Mouse (Mus musculus): ENCODE measurements around the gene BC048507.
"Not testable (repeated sequence)": the region's sequence is repeated elsewhere in the genome, so short reads cannot be mapped to it uniquely, and the experiment has no call there.

BC048507 gene

DNA sequence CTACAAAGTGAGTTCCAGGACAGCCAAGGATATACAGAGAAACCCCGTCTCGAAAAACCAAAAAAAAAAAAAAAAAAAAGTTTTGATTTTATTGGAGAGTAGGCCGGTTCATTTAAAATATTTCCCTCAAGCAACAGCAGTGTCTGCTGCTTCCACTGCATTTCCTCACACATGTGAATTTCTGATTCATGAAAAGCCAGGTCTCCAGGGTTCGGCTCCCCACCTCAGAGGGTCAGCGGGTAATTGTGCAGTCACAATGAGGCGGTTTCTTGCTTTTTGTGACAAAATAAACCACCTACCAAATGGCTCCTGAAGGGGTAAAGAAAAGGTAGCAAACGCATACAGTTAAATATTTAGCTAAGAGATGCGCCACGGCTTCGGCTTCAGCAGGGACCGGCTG lies at the start of gene BC048507:
BC048507 (plus strand) TSS at position 301 of the 400 bp plus-strand sequence.
- in situ Hi-C loops (cut with MseI, MboI): loop anchor here (25.0 kb wide), 1 partner anchor 199 kb away; no protein-coding TSS in a partner anchor

DNA sequence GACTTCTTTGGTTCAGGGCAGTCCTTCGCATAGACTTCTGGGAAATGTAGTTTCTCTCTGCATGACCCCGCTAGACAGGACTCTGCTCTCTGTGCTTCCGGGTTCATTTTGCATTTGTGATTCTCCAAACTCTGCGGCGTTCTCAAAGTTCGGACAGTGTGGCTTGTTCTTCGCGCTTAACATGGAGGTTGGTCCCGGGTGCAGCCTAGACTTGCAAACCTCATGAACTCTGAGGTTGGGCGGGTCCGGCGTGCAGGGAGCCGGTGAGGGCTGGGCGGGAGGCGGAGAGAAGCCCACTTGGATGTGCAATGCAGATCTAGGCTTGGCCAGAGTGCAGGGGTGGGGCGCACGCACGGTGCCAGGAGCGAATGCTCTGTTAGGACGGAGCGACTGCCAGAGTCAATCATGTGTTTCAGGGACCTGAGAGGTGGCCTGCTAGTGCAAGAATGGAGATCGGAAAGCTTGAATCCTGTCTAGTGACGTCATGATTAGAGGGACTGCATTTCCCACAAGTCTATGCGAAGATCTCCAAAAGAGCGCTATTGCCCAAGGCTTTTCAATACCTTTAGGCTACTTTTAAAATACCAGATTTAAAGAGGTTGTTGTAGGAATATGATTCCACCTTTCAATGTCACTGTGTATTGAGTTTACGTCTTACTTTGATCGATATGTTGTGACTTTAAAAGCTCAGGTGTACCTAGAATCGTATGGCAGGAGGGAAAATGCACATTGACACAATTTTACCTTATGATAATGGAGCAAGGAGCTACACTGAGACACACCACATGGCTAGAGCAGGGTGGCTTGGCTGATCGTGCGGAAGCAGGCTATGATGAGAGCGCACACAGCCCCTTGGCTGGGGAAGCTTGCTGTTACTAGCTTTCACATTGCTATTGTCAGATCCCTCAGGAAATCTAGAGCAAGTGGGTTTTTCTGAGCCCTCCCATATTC lies 49.1 kb upstream of the BC048507 start, which contains the start of gene Zfp273:
Zfp273 (plus strand) TSS at position 31 of the 951 bp plus-strand sequence.
- in situ Hi-C loops (cut with MseI, MboI): no loop called here

DNA sequence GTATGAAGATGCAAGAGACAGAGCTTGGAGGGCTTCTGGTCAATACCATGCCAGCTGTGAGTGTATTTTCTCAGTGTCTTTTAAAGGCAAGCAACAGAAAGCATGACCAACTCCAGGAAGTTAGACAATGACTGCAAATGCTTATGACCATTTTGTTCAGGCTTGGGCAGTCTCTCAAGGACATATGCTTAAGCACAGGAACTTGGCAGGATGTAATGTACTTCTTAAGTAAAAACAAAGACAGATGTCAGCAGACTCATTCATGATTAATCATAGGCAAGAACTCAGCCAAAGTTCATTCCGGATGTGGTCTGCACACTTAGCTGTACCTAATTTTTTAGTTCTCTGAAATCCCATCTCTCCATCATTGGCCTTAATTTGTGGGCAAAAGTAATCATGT lies 44.5 kb upstream of the BC048507 start:
- in situ Hi-C loops (cut with MseI, MboI): no loop called here

DNA sequence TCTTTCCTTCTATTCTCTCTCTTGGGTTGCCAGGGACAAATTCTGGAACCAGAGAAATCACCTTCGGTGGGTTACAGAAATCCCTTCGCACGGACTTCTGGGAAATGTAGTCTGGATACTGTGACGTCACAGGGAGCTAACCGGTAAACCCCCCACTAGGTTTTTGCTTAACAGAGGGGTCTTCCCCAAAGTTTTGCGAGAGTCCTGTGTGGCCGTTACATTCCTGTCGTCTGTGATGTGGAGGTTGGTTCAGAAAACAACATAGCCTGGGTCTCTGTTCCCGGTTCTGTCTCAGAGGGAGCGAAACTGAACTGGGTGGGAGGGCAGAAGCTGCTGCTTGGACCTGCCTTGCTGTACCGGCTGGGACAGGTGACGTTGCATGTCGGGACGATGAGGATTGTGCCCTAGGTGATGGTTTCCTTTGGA lies 32.2 kb upstream of the BC048507 start, which contains the start of gene Gm10037:
Gm10037 (plus strand) TSS at position 196 of the 426 bp plus-strand sequence.
- in situ Hi-C loops (cut with MseI, MboI): loop anchor here in 1 of 2 experiments (25.0 kb wide), 1 partner anchor 169 kb away; no protein-coding TSS in a partner anchor

DNA sequence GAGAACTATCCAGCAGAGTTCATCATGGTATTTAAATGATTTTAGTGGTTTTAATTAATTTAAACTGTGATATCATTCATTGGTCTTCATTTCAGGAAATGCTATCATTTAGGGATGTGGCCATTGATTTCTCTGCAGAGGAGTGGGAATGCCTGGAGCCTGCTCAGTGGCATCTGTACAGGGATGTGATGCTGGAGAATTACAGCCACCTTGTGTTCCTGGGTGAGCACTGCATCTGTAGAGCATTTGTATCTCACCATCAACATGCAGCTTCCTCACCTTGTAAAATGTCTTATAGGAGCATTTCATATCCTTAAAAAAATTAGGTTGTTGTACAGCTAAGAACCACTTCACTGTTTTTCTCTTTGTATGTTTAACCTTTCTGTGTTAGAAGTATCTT lies 30.0 kb upstream of the BC048507 start:
- in situ Hi-C loops (cut with MseI, MboI): loop anchor here in 1 of 2 experiments (25.0 kb wide), 1 partner anchor 171 kb away; no protein-coding TSS in a partner anchor

DNA sequence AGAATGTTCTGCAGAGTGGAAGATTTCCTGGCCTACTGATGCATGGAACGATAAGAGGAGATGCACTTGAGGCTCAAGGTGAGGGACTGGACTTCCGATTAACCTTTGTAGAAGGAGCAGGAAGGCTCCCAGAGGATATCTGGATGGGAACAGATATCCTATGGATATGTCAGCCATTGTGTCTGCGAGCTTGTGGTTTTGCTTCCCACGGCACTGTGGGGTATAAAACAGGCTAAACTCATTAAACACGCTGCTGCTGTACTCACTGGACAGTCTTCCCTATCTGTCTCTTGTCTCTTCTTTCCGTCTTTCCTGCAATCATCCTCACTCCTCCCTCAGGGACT lies 19.4 kb upstream of the BC048507 start:
- in situ Hi-C loops (cut with MseI, MboI): loop anchor here in 1 of 2 experiments (25.0 kb wide), 1 partner anchor 181 kb away; no protein-coding TSS in a partner anchor

DNA sequence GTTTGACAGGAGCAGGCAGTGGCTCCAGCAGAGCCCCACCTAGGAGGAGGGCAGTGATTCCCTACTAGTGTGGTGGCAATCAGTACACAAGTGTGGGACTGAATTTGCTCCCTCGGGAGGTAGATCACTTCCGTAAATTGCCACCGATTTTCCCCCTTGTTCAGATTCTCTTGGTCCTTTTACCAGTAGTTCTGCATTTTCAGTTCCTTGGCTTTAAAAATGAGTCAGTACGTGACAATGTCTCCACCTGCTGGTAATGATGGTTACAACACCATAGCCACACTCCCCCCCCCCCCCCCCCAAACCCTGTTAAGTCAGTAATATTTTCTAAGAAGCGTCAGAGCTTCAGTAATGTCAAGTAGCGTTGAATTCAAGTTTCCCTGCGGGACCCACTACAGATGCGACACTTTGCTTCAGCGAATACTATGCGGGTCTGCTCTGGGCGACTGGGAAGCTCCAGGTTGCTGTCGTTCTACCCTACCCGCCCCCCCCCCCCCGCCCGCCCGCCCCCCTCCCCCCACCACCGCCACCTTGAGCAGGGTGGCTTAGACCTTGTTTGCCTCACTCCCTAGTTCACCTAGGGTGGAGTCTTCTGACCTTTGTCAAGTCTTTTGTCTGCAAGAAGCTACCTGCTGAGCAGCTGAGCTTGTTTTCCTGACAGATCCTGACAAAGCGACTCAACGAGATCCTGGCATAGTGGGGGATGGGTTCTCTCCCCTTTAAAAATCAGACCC lies 18.8 kb upstream of the BC048507 start:
- in situ Hi-C loops (cut with MseI, MboI): loop anchor here in 1 of 2 experiments (25.0 kb wide), 1 partner anchor 182 kb away; no protein-coding TSS in a partner anchor

DNA sequence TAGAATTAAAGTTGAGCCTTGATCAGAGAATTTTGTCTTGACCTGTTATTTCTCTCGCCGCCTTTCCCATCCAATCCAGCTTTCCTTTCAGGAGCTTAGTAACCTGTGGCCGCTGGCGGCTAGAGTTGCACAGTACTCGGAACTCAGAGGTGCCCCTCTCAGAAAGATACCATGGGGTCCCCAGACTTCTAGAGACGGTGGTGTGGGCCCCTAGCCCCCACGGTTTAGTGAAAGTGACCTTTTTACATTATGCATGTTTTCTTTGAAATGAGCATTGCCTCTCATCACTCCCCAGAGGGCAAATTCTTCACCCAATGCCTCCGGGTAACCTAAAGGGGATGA lies 18.3 kb upstream of the BC048507 start:
- in situ Hi-C loops (cut with MseI, MboI): loop anchor here in 1 of 2 experiments (25.0 kb wide), 1 partner anchor 183 kb away; no protein-coding TSS in a partner anchor

DNA sequence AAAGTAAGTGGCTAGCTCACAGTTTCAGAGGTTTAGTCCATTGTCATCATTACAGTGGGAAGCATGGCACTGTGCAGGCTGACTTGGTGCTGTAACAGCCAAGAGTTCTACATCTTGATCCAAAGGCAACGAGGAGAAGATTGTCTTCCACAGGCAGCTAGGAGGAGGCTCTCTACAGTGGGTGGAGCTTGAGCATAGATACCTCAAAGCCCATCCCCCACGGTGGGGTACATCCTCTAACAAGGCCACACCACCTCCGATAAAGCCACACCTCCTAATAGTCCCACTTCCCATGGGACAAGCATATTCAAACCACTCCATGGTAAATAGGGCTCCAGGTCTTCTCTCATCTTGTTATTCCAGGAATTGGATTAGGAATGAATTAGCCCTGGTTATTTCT lies 12.8 kb upstream of the BC048507 start:
- in situ Hi-C loops (cut with MseI, MboI): loop anchor here (10.0 to 25.0 kb wide), 3 partner anchors 56 to 714 kb away; no protein-coding TSS in a partner anchor

DNA sequence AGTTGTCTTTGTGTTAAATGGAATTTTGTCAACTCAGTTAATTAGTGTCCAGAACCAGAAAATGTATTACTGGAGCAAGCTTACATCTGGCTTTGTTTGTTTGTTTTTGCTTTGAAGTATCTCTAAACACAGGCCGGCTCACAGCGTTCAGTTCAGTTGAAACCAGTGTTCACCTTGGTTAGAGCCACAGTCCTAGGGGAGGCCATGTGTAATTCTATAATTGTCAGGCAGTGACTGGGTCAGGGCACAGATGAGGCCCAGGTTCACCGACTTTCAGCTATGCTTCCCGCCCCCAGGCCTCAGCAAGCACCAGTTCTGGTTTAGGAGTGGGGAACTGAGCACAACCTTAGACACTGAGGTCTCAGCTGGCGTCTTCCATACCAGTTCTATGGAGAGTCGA lies 10.0 kb upstream of the BC048507 start:
- in situ Hi-C loops (cut with MseI, MboI): loop anchor here (10.0 to 25.0 kb wide), 3 partner anchors 58 to 712 kb away; no protein-coding TSS in a partner anchor

DNA sequence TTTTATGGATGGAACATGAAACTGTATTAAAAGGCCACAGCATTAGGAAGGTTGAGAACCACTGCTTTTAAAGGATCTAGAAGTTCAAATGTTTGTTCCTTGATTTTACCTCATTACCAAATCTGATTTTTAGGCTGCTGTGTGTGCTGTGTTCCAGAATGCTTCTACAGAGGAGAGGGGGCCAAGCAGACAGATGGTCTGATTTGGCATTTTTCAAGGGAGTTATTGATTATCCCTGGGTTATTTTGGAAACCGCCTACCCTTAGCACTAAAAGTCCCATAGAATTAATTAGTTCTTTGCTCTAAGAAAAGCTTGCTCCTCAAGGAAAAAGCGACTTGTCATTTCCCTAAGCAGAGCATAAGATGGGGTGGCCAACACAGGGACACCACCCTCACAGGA lies 9.1 kb upstream of the BC048507 start:
- in situ Hi-C loops (cut with MseI, MboI): loop anchor here (10.0 to 25.0 kb wide), 3 partner anchors 59 to 711 kb away; no protein-coding TSS in a partner anchor

DNA sequence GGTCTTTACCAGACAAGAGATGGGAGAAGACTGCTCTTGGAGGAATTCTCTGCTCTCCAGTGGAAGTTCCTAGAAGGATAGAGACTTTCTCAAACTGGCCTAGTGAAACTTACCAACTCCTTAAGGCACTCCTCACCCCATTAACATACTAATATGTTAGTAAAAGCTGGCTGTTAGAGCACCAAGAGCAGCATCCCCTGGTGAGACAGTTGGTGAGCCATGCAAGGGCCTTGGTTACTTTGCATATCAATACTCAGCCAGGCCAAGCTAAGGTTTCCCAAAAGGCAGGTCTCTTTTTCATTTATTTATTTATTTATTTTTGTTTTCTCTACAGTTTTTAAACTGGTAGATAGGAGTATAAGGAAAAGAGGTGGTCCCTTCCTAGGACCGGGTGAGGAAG lies 5.8 kb upstream of the BC048507 start:
- in situ Hi-C loops (cut with MseI, MboI): loop anchor here (10.0 to 25.0 kb wide), 3 partner anchors 63 to 707 kb away; no protein-coding TSS in a partner anchor

DNA sequence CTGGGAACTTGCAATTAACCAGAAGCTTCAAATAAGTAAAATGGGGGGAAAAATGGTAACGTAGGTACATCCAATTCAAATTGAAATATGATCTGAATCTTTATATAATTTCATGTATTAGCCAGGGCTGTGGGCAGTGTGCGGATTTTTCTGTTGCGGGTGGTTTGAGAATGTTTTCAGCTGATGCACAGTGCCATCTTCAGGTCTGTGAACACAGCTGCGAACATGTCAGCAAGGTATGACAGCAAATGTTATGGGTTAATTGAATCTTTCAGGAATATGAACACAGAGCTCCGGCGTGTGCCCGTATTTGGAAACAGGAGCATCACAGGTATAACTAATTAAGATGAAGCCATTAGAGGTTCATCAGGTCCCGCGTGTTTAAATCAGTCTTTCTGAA lies 618 bp upstream of the BC048507 start:
- in situ Hi-C loops (cut with MseI, MboI): loop anchor here (25.0 kb wide), 1 partner anchor 200 kb away; no protein-coding TSS in a partner anchor

DNA sequence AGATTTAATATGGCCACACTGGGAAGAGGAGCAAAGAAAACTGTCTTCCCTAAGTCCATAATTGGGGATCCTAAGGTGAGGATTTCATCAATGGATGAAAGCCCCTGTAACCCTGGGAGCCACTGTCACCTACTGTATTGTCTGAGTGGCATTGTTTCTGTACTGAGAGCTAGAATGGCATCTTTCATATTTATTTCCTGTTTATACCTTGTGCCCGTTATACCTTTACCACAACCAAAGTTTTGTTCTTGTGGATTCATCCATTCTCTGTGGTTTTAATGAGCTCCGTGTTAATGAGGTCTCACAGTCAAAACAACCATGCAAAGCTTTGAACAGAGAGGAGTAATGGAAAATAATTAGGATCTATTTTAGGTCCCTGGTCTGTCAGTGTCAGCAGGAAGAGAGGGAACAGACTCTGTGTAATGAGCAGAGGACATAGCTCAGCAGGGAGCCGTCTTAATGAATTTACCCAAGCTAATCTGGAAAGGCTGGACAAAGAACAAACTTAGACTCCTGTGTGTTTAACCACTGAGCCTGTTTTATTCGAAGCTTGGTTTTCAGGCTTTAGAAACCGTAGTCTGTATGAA lies 1.7 kb downstream of the BC048507 start:
- in situ Hi-C loops (cut with MseI, MboI): loop anchor here (25.0 kb wide), 1 partner anchor 197 kb away; no protein-coding TSS in a partner anchor

DNA sequence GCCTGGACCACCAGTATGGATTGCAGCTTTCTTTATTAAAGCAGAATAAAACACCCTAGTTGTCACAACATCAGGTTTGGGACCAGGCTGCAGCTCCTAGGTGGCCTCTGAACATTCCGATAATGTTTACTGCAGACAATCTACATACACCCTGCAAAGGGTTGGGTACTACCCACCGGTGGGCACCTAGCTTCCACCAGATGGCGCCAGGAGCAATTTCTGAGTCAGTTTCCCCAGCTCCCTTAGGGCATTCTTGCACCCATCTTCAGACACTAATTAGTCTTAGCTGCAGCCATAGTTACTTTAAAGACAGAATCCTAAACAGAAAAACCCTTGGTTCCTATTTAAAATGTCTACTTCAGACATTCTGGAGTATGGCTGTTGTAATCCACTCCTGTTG lies 4.8 kb downstream of the BC048507 start:
- in situ Hi-C loops (cut with MseI, MboI): loop anchor here (25.0 kb wide), 1 partner anchor 194 kb away; no protein-coding TSS in a partner anchor

DNA sequence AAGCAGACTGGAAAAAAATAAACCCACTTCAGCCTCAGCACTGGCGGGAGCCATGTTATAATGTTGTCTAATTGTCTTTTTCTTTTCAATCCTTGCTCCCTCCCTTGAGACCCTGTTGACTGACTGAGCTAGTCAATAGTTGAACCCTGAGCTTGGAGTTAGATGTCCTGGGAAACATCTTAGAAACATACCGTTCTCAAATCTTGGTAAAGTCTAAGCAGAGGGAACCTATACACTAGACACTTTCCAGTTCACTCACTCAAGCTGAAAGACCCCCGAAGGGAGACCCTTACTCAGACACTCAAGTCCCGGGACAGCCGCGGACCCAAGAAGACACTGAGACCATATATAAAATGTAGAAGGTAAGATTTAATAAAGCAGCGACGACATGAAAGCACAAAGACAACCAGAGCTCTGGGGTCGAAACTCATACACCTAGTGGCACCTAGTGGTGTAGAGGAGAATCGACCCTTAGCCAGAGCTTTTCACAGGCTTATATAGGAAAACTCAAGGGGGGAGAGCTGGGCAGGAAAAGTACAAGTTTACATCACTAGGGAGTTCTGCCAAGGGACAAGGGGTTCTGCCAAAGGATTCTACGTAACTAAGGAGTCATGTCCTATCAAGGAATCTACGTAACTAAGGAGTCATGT lies 13.0 kb downstream of the BC048507 start:
- in situ Hi-C loops (cut with MseI, MboI): not testable (repeated sequence)

DNA sequence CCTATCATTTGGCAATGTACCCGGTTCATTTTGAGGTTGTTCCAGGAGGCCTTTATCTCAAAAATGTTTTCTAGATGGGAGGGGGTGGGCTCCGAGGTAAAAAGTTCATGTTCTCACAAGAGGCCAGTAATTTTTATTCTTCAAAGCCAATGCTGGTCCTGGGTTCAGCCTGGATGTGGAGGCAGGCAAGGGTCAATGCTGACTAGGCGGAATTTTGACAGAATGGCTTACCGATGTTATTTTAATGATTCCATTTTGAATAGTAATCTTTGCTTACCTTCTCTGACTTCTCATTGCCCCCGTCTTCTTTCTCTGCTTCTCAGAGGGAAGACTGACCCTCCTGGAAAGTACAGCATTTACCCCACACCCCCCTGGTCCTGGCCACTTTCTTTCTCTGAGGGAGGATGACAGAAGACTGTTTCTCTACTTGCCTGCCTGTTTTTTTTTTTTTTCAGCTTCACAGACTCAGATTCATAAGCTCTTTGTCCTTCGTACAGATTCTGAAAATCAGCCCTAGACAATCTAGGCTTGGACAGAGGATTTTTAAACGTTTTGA lies 13.7 kb downstream of the BC048507 start:
- in situ Hi-C loops (cut with MseI, MboI): no loop called here

DNA sequence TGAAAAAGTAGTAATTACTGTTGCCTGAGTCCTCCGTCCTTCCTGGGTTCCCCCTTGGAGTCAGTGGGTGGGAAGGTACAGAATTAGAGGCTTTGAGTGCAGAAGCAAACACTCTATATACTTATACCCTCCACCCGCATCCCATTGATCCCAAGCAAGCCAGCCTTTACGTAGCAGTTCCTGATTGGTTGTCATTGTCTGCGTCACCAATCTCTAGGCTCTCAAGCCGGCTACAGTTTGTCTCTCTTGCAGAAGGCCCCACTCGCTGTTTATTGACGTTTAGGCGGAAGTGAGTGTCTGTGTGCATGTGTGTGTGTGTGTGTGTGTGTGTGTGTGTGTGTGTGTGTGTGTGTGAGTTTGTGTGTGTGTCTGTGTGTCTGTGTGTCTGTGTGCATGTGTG lies 20.8 kb downstream of the BC048507 start:
- in situ Hi-C loops (cut with MseI, MboI): no loop called here

DNA sequence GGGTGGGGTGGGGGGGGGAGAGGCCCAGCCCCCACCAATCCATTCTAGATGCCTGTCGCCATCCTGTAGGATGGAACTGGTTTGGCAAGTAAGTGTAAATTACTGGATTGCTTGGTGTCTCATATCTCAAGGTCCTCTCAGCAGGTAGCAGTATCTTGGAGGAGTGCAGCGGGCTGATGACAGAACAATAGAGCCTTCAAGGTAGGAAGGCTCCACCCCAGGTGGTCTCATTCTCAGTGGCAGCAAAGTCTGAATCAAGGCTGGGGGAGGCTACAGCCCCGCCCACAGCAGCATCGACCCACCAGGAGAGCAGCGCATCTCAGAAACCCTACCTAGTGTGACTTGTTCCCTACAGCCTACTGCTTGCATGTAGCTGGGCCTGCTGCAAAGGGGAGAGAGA lies 46.6 kb downstream of the BC048507 start:
- in situ Hi-C loops (cut with MseI, MboI): no loop called here

Measured in mouse trophoblast stem cell (cell line).